Mouse (Mus musculus): Measurements from ENCODE around the gene Kif5c. TPM values are rescaled to one million over a fixed set of nuclear protein-coding genes. Genes with fewer than 3 reads are reported as not detected.

Gene Kif5c
- total RNA-seq, 2 experiments from 2014 or later: 561 to 562 TPM

DNA sequence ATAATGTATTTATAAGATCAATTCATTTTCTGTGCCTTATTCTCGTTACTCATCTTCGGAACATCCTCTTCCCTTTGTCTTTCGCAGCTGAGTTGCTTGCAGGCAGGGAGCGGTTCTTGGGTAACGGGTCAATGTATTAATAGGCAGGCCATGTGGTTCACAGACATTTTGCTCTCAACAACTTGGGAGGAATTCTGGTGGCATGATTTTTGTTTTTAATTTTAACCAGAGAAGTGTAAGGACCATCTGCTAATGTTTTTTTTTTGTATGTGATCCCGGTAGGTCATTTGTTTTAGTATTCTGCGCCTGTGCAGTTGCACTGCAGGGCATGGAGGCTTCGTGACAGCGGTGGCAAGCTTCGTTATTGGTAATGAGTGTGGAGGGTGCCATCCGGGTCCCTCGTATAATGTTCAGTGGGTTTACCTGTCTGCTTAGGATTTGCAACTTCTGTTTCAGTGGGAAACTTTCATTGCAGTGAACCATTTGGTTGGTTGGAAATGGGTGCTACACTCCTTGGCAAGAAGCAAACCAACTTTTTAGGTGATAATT is 41.4 kb downstream of the Kif5c start:
- DNase-seq (ENCODE audit: extremely low spot score in 1 of 2, low spot score in 1 of 2): peak in 1 of 2 experiments; percentile 7

DNA sequence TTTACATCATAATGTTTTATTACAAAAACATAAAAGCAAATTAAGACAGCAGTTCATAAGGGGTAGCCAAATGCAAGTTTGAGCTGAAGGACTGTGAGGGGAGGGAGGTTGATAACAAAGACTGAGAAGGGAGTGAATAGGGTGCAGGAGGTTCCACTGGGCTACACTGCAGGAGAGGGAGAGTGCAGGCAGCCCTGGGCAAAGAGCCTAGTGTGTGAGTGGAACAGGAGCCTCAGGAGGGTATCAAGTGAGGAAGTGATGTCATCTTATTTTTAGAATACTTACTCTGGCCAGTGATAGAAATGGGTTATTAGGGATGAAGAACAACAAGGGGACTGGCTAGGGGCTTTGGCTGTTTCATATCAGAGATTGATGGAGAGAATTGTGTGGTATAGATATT is 42.2 kb downstream of the Kif5c start:
- DNase-seq (ENCODE audit: extremely low spot score in 1 of 2, low spot score in 1 of 2): no peak

DNA sequence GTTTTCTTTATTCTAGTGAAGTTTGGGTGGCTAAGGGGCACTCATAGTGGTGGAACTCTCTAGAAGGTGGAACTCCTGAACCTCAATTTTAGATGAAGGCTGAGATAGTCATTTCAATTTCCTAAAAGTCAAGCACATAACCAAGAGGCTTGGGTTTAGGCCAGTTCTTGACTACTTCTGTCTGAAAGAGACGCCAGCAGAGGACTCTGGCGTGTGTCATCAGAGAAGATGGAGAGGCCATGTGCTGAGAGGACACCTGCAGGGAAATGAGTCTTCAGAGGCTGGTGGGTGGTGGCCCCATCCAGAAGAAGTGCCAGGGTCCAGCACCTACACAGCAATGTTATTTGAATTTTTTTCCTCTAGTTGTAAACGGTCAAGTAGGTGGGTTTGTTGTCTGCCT is 42.8 kb downstream of the Kif5c start:
- peak in 1 of 2 experiments; percentile 2 for DNase-seq (ENCODE audit: extremely low spot score in 1 of 2, low spot score in 1 of 2)

DNA sequence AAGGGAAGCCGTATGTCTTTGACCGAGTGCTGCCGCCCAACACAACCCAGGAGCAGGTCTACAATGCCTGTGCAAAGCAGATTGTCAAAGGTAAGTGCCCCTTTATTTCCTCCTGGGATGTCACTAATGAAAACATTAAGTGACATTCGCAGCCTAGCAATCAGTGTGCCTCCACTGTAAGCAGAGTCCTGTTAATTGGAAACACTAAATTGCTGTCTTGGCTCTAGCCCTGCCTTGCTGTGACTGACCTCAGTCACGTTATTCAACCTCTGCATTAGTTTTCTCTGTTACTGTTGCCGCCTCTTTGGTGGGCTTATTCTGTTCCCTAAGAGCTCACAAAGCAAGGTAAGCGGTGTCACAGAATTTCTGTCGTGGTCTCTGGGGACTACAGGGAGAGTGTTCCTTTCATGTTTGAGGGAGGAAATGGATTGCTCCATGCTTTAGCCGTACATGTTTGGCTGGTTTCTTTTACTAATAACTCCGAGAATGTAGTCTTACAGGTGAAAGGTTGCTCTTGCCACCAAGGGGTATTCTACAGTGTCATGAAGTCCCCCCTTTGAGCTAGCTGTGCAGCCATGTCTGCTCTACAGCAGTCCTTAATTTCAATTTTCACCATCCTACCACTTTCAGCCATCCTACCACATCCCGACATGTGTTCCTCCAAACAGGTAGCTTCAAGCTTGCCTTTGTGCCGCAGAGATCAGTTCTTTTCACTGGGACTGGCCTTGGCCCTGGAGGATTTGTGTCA is 52.8 kb downstream of the Kif5c start:
- DNase-seq (ENCODE audit: extremely low spot score in 1 of 2, low spot score in 1 of 2): no peak

DNA sequence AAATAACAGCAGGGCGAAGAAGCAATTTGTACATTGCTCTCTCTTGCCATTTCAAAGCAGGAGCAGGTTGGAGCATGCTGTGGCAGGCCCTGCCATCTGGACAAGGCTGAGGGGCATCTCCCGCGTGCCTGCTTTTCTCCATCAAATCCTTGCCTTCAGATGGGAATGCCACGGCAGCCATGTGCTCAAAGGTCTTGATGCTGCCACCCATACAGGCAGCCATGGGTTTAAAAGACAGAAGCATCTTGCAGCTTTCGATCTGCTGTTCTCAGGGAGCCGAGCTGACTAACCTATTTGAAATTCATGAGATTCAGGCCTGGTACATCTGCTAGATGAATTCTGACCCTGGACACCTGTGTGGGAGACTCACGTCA is 53.4 kb downstream of the Kif5c start:
- no peak for DNase-seq (ENCODE audit: extremely low spot score in 1 of 2, low spot score in 1 of 2)

DNA sequence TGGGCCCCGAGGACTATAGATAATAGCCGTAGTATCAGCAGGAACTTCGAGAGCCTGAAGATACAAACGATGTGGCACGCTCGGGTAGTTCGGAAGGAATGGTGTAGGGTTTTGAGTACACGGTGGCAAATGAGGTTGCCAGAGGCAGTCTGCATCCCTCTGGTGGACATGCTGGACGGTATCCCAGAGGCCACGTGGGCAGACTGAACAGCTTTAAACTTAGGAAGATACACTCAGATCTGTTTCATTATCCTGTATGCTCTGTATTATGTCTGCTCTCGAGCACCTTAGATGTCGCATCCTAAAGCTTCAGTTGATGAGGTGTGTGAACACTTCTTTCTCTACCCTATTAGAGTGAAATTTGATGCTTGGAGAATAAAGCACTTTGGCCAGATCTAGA is 56.9 kb downstream of the Kif5c start:
- DNase-seq (ENCODE audit: extremely low spot score in 1 of 2, low spot score in 1 of 2): no peak

DNA sequence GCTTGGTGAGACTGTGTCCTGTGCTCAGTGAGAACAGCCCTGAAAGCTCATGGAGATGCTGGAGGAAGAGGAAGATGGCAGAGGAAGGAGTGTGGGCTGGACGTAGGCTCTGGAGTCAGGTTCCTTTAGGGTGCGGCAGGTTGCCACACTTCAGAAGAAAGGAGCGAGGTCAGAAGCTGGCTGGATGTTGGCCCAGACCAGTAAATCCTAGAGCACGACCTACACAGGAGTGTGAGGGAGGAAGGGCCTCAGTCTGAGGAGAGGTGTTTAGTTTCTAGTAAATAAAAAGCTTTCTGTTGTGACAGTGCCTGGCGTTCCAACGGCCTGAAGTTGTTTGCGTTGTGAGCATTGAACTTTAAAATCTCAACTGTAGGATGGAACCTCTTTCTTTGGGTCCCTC is 59.3 kb downstream of the Kif5c start:
- peak in 1 of 2 experiments; percentile 4 for DNase-seq (ENCODE audit: extremely low spot score in 1 of 2, low spot score in 1 of 2)

DNA sequence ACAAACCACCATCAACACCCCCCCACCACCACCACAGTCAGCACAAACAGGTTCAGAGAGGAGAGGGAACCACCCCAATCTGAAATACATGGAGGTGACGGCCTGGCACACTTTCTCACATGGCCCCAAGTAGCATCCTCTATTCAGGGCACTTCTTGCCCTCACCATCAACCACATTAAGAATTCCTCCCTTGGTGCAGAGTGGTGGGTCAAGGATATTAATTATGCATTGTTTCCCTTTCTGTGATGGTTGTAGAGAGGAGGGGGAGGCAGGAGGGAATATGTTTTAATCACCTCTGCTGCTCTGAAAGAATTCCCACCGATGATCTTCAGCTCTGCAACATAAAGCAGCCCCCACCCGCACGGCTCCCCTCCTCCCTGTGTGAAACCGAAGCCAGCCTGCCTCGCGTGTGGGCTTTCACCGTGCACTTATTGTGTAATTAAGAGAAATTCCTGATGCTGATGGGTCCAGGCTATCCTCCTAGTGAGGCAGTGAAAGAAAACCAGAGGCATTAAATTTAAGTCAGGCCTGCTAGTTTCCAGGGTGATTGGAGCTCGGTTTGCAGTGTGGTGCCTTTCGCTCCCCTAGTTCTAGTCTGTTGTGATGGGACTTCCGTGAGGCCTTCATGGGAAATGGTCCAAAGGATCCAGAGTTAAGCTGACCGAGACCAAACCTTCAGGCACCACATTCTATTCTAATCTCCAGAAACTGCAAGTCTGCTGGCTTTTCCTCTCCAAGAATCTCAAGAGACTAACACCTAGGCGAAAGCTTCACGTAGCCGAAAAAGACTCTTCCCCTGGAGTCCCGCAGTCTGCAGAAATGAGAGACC is 60.3 kb downstream of the Kif5c start:
- peak in 1 of 2 experiments; percentile 6 for DNase-seq (ENCODE audit: extremely low spot score in 1 of 2, low spot score in 1 of 2)

DNA sequence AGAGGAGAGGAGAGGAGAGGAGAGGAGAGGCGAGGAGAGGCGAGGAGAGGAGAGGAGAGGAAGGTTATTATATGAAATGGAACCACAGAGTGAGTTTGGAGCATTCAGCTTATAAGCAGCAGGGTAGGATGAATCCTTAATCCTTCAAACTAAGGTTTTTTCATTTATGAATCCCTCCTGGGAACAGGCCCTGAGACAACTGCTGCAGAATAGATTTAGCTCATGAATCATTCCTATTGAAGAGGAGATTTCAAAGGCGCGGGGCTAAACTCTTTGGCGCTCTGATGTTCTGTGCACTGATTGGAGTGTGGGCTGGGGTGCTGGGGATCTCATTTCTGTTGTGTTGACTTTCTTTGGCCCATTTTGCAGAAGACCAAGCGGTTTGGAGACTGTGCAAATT is 63.7 kb downstream of the Kif5c start:
- DNase-seq (ENCODE audit: extremely low spot score in 1 of 2, low spot score in 1 of 2): no peak

DNA sequence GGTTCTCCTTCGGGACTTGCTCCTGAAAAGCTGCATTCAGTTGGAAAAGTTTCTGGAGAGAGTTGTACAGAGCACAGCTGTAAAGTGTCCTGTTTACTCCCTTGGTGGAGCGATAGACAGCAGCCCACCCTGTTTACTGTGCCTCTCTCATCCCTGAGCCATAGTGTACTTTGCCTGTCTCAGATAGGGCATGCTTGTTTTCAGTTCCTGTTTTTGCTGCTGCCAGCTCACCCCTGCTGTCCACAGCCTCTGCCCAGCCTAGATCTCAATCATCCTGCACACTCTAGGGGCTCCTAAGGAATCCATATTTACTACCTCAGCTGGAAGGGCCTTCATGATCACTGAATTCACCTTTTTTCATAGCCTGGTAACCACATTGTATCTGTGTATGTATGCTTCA is 65.7 kb downstream of the Kif5c start:
- DNase-seq (ENCODE audit: extremely low spot score in 1 of 2, low spot score in 1 of 2): no peak

DNA sequence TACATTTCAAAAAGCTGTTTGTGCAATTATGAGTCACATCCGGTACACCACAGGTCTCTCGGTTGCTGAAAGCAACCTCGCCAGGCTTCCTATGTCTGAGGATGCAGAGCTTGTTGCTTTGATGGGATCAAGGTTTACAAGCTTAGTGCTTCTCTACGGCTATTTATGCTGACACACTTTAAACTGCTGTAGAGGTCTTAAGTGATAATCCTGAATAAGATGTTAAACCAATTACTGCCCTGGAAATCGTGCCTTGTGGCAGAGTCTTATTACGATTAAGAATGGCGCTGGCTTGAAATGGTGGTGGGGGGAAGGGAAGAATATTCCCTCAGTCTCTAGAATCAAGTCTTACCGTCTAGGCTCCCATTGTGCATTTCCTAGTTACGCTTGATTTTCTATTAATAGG is 71.3 kb downstream of the Kif5c start:
- peak in 1 of 2 experiments; percentile 1 for DNase-seq (ENCODE audit: extremely low spot score in 1 of 2, low spot score in 1 of 2)

DNA sequence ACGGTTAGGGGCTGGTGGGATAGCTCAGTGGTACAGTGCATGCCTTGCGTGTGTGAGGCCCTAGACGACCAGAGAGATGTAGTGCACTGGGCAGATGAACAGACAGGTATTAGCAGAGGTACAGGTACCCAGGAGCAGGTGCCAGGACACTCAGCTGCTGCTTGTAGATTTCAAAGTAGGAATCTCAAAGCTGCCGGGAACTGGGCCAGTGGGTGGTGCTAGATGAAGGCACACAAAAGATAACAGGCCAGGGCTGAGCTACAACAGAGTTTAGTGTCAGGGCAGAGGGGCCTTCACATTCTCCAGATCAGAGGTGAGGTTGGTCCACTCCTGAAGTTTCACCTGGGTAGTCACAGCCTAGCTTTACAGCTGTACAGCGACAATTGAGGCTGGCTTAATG is 72.3 kb downstream of the Kif5c start:
- DNase-seq (ENCODE audit: extremely low spot score in 1 of 2, low spot score in 1 of 2): peak in 1 of 2 experiments; percentile 4

DNA sequence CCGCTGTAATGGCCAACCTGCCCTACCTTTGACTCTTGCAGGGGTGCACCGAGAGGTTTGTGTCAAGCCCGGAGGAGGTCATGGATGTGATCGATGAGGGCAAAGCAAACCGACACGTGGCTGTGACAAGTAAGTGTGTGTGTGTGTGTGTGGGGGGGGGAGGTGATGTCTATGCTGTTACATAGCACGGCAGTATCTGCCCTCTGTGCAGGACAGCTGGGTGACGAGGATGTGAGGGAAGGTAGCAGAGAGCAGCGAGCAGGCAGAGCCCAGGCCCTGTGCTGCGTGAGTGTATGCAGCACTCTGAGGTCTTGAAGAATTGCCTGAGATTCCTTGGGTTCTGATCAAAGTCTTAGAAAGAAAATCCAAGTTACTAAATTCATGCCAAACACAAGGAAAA is 75.6 kb downstream of the Kif5c start:
- no peak for DNase-seq (ENCODE audit: extremely low spot score in 1 of 2, low spot score in 1 of 2)

DNA sequence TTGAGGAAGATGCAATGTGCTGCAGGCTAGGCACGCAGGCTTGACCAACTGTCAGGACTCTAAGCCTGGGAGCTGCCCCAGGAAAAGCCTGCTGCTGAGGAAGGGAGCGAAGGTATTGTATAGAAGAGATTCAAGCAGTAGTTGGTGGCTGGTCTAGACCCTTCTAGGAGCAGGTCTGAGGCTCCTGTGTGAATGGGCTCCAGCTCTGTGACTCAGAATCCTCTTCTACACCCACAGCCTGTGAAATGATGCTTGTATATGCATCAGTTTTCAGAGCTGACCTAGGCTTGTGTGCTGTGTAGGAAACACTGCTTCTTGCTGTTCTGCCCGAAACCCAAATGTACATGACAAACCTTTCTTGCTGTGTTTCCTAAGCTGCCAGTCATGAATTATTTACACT is 76.4 kb downstream of the Kif5c start:
- no peak for DNase-seq (ENCODE audit: extremely low spot score in 1 of 2, low spot score in 1 of 2)

DNA sequence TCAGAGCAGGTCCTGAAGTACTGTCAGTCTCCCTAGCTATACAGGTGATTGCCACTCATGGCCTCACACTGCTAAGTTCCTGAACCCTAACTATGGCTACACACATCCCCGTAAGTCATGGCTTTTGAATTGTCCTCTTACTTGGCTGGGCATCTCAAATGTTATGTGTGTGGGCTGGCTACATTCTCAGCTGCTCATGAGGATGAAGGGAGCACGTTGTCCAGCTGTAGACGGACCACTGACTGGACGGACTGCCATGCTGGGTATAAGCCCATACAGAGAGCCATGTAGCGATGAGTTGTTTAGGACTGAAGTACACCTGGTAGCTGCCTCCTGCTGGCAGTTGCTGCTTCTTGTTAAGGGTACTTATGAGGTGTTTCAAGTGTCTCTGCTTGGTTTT is 79.8 kb downstream of the Kif5c start:
- DNase-seq (ENCODE audit: extremely low spot score in 1 of 2, low spot score in 1 of 2): no peak

DNA sequence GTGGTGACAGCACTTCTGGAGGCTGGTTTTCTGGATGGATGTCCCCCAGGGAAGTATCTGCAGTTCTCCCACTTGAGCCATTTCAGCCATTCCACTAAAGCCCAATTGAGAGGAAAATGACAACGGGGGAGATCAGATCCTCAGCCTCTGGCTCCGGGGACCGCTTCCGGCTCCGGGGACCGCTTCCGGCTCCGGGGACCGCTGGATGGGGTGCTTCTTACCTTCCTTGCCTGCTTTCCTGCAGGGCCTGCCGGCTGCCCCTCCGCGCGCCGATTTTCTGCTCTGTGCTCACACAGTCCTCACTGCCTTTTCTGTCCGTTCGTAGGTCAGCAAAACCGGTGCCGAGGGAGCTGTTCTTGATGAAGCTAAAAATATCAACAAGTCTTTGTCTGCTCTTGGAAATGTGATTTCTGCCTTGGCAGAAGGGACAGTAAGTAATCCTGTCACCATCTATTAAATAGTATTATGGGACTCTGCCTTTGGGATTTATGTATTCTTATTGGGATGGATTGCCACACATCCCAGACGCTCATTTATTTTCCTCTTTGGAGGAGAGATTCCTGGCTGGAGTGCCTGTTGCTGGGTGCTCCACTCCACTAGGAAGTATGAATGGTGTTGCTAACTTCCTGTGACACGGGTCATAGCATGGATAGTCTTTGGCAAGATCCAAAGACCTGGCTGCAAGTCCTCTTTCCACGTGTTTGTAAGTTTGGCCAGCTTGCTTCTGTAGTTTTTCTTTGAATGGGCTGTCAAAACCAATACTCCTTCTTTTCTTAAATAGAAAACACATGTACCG is 81.3 kb downstream of the Kif5c start:
- no peak for DNase-seq (ENCODE audit: extremely low spot score in 1 of 2, low spot score in 1 of 2)

DNA sequence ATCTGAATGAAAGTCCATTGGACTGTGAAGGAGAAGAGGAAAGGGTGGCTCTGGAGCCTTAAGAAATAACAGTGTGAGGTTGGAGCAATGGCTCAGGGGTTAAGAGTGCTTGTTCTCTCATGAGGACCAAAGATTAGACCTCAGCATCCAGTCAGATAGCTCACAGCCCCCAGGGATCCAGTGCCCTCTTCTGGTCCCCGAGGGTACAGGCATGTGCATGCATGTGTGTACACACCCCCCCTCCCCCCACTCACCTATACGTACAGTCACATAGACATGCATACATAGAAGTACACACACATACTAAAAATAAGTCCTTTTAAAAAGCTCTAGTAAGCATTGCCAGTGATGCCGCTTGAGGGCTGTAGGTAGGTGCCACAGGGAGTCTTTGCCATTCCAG is 91.1 kb downstream of the Kif5c start:
- no peak for DNase-seq (ENCODE audit: extremely low spot score in 1 of 2, low spot score in 1 of 2)

DNA sequence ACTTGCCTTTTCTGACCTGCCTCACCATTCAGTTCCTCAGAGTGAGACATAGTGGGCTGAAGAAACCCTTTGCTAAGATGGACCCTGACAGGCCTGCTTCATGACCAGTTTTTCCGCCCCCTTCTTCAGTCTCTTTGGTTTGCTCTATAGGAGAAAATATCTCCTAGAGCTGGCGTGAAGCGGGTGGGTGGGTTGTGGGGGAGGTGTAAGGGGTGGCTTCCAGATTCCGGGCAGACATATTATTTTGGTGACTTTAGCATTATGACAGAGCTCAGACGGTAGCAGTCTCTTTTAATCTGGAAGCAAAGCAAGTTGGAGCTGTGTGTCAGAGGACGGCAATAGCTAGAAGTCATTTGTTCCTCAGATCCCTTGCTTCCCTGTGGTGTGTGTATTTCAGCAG is 92.6 kb downstream of the Kif5c start:
- DNase-seq (ENCODE audit: extremely low spot score in 1 of 2, low spot score in 1 of 2): no peak

DNA sequence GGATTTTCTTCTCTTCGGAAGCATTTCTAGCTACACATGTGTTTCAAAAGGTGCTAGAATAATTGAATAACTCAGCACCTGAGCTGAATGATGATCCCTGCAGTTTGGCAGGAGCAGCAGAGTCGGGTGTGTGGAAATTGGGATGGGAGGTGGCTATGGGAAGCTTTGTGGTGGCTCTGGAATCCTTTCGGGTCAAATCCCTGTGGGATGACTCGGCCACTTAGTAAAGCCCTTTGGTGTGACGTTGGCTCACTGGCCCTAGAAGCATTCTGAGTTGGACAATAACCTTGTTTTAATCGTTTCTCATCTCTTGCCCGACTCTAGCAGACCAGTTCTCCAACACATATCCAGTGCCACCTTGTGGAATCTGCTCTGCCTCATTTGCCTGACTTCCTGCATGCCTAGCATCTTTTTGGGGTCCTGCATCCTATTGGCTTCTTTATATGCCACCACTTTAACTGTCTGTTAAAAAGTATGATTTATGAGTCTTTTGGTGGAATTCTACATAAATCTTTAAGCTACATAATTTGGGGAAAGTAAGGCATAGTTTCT is 93.3 kb downstream of the Kif5c start:
- no peak for DNase-seq (ENCODE audit: extremely low spot score in 1 of 2, low spot score in 1 of 2)

DNA sequence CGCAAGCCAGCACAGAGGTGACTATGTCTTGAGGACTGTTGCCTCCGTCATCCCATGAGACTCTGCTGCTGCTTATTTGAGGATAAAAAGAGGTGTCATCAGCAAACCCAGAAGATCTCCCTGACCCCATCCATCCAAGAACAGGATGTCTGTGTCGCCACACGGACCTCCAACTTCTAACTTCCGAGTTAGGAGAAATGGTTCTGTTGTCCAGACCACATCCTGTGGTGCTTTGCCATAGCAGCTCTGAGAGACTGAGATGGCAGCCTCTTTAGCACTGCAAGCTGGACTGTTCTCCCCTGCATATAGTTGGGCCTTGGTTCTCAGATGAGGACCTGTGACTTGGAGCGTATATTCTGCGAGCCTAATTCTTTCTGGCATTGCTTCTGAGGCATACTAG is 97.4 kb downstream of the Kif5c start:
- DNase-seq (ENCODE audit: extremely low spot score in 1 of 2, low spot score in 1 of 2): no peak

Measured in layer of hippocampus, postnatal 25 days (tissue).